Mouse (Mus musculus) adrenal gland, postnatal 10 days (tissue): ENCODE measurements at regions not wholly inside any gene's neighbourhood (a gene's known extent, or its start where the extent isn't known, plus 50 kb on each side); places are given as distances from the start of the nearest gene placed in this dataset.

Experiments used
- DNase-seq: peaks from one replicate; pipeline ENCODE4 v3.0.0; 2021; ENCODE audit warnings: mixed read lengths

DNA sequence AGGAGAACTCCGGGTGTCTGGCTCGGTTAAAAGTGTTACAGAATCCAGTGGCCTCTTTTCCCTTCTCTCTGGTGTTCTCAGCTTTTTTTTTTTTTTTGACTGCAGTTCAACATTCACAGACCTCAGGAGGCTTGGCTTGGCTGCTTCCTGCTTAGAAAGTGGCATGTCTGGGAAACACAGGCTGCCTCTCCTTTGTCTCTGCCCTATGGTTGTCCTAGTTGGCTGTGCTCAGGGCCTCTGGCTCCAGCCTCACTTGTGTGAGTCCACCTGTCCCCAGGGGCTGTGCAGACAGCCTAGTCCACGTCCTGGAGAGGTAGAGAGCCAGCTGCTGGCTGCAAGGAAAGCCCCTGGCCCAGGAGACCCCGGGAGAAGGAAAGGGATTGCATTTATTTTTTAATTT, 212.3 kb upstream of the Rbfox1 start:
- peak; percentile 78 for DNase-seq

DNA sequence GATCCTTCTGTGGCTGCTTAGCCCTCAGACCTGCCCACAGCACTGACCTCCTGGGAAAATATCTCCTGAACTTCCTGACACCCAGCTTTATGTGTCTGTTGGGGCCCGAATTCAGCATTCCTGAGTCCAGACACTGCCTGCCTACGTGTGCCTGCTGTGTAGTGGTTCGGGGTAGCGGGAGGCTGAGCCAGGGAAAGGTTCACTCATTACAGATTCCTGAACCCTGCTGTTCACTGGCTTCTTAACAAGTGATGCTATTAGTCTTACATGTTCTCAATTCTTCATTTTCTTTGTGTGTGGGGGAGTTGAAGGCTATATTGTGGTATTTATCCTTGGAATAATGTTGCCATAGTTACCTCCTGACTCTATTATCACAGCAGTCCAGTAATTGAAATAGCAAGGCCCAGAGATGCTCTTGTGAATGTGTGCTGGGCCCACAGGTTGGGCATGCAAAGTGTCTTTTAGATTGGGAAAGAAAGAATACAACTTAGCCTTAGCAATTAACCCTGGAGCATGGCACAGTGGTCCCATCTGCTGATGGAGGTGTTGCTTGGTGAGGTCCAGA, 216.7 kb upstream of the Rbfox1 start:
- no peak for DNase-seq

DNA sequence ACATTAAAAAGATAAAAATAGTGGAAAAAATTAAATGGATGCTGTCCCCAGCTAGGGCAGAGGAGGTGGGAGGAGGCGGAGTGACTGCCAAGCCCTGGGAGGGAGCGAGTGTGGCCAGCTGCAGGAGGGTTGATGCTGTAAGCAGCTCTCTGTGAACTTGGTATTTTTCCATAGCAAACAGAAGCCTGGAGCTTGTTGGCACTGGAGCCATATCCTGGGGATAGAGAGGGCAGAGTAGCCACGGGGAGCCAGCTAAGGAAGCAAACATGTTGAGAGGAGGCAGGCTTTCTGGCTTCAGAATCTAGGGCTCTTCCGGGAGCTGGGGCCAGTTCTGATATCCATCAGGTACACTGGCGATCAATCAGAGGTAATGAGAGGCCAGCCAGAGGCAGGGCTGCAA, 223.2 kb upstream of the Rbfox1 start:
- peak; percentile 46 for DNase-seq

DNA sequence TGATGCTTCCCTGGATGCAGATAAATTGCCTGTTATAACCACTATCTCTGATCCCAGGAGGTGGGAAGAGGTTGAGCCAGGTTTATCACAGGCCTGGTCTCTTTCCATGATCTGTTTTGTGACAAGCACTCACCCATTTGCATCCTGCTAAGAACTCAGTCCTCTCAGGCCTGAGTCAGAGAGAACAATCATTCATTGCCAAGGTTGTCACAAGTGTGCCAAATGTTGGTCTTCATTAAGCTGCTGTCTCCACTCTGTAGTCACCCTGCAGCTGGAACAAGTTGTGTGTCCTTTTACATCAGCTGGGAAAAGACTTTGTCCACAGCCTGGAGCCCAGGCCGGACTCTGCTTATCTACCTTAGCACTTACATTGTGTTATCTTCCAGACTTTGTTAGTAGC, 233.6 kb upstream of the Rbfox1 start:
- DNase-seq = peak; percentile 10

DNA sequence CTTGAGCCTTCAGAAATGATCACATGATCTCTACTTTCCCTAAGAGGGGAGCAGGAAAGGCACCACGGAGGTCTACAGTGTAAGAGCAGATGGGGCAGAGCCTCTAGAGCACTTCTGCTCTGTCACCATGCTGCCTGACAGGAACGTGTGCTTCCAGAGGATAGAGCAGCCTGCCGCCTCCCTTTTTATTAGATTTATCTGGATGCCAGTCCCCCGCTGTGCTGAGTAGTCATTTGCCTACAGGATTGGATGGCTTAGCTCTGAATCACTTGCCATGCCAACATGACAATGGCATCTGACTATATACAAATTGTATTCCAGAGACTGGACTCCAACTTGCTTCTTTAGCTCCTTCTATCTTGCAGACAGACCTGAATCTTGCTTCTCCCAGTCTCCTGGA, 234.2 kb upstream of the Rbfox1 start:
- DNase-seq = no peak

DNA sequence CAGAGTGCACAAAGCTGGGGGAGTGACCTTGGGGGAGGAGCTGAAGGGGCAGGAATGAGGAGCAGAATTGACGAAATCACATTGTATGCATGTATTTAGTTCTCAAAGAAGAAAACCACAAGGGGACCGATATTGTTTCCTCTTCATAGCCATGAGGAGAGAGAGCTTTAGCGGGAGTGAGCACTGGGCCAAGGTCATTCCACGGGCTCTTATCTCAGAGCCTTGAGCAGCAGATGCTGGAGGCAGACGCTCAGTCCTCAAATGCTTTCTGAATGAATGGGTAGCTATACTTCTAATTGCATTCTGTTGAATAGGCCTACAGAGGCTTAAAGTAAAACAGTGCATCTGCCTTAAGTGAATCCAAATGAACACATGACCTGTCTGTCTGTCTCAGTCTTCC, 245.2 kb upstream of the Rbfox1 start:
- peak; percentile 42 for DNase-seq

DNA sequence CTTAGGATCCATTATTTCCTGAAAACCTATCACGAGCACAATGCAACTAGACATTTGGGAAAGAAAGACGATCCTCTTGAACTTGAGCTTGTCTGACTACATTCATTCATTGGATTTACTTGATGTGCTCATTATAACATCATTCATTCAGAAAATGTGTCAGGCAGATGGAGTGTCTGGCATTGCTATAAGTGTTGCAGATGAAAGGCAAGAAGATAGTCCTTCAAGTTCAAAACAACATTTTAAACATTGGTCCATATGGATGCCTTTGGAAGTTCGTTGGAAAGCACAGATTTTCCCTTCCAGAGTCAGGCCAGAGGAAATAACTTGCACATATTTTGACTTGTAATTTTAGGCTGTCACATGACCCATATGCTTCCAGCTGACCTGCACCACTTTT, 255.2 kb upstream of the Rbfox1 start:
- no peak for DNase-seq

DNA sequence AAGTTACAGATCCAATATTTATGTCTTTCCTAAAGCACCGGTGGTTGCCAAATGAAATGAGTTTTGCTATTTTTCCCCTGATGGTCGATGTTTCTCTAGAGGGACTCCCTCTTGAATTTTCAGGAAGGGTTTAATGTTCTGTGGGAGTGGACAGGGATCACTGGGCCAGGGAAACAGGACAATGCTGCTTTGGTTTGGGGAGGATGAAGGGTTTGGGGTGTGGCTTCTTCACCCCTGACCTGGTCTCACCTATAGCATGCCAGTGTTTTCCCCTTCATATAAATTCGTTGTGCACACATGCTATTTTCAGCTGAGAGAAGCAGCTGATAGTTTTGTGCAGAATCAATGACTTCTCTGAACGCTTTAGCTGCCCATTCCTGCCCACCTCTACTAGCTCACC, 257.2 kb upstream of the Rbfox1 start:
- DNase-seq = no peak

DNA sequence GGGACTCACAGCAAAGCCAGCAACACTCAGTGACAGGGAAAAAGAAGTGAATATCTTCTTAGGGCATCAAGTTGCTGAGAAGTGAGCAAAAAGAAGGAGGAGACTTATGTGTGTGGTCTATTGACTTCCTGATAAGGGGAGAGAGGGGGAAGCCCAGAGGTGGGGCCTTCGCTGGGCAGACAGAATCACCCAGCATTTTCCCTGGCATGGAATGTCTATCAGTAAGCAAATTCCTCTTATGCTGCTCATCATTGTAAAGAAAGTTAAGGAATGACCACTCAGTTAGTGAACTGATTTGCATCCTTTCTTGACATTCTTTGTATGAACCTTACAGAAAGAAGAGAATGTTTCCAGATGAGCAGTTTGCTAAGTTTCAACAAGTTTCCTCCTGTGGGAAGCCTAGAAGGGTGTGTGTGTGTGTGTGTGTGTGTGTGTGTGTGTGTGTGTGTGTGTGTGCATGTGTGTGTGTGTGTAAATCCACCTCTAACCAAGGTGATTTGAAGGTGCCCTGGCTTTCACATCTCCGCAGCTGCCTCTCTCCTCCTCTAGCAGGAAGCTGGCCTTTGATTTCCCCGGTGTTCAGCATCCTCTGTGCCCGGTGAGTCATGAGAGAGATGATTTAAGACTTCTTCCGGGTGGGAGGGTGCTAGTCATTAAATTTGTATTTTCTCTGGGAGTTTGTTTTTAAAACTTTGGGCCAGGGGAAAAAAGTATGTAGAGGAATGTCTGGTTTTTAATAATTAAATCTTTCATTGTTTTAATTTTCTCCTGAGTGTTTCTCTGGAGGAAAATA, 257.8 kb upstream of the Rbfox1 start:
- peak; percentile 6 for DNase-seq

DNA sequence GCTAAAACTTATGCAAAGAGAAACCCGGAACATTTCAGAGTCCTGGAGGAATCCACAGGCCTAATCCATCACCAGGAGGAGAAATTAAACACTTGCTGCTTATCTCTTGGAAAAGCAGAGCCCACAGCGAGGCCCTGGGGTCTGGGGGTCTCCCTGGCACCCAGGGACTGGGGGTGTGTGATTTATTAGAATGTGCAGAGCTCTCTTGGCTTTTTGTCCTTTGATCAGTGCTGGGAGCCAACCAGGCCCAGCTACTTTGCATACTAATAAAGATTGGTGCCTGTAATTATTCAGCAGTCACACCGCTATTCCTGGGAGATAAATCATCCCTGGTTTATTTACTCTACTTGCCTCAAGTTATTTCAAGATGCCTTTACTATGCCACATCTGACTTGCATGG, 260.0 kb upstream of the Rbfox1 start:
- DNase-seq = no peak

DNA sequence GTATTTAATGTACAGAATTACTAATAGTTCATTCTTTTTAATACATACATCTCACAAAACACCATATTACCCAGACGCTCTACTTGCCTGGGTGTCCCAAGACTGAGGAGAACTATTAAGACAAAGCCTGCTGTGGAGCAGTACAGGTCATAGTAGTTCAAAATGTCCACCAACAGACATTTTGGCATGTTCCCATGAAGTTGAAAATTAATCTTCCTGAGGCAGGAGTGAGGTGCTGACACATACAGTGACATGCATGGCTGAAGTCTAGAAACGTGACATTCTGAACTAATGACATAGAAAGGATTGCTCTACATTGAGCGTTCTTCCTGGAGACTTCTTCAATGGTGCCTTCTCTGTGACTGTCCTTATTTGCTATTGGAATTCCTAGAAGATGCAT, 264.6 kb upstream of the Rbfox1 start:
- DNase-seq = no peak

DNA sequence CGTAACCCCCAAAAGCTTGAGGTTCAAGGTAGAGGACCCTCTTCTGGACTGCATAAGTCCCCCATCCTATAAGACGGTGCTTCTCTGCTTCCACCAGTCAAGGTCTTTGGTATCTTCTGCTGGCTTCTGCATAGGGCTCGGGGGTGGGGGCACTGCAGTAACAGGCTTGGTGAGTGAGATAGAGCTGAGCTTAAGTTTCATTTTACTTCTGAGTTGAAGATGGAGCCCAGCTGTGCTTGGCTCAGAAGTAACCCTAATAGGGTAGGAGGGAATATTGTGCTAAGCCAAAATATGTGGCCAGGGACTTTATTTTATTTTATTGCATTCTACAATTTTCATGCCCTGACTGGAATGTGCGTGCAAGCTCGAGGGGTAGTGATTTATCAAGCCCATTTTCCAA, 268.8 kb upstream of the Rbfox1 start:
- DNase-seq = no peak

DNA sequence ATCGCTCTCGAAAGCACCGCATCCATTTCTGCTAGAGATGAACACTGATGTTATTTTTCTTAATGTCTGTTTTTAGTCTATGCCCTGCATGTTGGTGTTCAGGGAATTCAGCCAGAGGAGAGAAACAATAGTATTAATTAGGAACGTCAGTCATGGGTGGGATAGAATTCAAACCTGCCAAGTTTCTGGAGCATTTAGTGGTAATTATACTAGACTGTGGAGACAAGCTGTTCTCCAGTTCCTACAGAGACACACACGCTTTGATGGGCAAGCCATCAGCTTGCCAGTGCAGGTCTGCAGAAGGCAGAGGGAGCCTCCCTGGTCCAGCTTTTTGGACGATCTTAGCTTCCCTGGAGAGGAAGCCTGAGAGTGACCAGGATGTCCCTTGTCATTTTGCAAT, 289.8 kb upstream of the Rbfox1 start:
- DNase-seq = no peak

DNA sequence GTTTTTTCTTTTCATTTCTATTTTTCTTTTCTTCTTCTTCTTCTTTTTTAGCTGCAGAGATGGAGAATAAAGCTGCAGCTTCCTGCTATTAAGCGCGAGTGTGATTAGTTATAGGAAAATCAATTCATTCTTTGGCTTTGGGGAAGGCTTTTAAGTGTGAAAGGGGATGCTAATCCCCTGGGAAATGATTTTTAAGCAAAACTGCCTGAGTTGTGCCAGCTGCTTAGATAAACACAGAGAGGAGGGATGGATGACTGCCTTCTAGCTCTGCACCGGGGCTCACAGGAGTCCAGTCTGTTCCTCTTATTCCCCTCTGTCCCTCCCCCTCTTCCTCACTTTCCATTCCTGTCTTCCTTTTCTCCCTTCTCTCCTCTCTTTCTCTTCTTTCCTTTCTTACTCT, 306.8 kb upstream of the Rbfox1 start:
- no peak for DNase-seq

DNA sequence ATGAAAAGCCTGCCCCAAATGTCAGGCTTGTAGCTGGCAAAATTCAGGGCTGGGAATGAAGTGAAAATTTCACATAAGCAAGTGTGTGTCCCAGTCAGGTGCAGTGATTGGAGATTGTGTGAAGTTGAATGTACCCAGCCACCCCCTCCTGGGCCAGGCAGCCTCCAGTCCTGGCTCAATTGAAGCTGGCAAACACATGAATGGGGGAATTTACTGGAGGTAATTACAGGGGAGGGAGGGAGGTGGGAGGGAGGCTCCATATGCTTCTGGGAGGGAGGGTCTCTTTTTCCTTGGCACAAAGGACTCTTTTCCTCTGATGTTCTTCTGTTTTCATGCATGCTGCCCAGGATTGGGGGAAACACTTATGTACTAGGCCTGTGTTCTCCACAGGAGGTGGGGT, 312.4 kb upstream of the Rbfox1 start:
- DNase-seq = no peak

DNA sequence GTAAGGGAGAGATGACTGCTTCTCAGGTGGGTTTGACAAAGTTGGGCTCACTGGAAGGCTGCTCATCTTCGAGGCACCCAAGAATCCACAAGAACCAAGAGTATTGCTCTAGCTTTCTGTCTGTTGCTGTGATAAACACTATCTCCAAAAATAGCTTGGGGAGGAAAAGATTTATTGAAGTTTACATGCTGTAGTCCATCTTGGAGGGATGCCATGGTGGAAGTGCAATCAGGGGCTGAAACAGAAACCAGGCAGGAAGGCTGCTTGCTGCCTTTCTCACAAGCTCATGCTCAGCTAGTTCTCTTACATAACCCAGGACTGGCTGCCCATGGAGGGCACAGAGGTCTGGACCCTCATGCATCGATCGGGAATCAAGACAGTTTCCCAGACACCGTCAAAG, 314.5 kb upstream of the Rbfox1 start:
- DNase-seq = peak; percentile 8

DNA sequence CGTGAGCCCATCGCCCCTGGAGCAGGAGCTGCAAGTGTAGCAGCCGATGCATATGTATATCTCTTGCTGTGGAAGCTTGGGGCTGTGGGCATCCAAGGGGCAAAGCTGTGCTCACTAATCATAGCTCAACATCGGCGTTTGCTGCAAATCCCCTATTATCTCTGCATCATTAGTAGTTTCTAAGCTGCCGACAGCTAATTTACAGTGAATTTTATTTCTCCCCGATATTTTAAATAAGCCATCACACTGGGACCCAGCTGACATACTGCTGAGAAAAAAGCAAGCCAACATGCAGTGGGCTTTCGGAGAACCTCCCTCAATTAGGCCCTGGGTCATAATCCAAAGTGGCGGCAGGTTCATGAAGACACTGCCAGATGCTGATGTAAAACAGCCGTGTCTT, 313.3 kb upstream of the Eef2kmt start:
- DNase-seq = no peak

DNA sequence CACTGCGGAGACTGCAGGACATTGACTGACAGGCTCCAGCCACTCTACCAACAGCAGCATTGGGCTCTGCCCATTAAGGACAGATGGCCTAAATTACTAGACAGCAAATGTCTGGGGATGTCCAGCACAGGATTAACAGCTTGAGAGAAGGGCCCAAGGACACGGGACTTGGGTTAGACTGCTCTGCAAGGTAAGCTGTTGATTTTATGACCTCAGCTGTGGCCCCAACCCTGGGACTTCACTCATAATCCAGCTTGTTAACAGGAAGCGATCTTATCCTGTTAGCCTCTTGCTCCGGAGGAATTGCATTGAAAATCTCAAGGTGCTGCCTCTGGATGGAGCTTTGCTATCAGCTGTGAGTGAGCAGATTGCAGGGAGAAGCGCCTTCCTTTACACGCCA, 293.2 kb upstream of the Eef2kmt start:
- DNase-seq = no peak

DNA sequence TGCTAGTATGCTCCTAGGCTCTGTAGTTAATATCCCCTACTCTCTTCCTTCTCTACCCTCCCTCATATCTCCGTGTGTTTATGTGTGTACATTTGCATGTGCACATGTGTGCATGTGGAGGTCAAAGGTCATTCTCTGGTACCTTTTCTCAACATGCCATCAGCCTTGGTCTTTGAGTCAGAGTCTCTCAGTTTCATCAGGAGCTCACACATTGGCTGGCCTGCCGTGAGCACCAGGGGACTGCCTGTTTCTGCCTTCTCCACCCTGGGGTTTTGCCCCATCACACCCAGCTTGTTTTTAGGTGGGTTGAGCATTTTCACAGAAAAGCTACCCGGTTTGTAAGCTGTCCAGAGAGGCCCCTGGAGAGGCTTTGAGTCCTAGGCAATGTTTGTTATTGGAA, 292.8 kb upstream of the Eef2kmt start:
- no peak for DNase-seq

DNA sequence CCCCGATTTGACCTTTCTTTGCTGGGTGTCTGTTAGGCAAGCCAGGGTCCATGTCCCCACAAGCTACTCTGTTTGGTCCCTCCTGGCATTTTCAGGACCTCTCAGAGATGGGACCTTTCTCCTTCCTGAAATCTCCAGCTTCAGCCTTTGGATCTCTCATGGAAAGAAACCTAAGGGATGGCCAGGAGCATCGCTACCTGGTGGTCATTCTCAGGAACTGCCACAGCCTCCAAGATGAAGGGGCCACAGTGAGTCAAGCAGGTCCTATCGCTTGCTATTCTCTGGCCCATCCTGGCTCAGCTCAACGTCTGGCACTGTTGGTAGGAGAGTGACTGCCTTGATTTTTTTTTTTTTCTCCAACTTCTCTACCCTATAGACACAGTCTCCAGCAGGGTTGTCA, 291.0 kb upstream of the Eef2kmt start:
- DNase-seq = no peak

DNA sequence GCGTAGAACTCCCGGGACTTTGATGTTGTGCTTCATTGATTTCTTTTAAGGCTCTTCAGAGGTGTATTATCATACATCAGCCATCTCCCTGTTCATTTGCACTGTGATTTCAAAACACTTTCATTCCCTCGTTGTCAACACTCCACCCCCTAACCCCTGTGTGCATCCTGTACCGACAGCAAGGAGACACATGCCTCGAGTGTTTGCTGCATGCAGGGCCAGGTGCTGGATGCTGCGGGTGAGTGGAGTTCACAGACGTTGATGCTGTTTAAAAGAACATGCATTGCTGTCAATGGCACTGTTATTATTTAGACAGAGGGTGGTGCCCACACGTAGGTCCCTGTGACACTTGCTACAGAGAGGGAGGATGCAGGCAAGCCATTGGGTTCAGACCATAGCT, 290.0 kb upstream of the Eef2kmt start:
- DNase-seq = no peak

DNA sequence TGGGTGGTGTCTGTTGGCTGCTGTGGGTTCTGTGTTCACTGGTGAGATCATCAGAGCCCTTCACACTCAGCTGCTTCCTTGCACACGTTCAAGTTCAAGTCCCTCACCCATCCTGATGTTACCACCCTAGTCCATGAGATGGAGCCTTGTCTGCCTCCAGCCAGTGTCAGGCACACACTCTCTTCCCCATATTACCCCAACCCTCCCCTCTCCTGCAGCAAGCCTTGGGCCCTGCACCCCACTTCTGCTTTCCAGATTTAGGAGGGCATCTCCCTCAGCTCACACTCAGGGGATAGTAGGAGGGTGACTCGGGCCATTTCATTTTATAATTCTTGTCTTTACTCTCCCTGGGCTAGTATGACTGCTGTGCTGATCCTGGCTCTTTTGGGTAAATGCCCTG, 288.7 kb upstream of the Eef2kmt start:
- DNase-seq = no peak

DNA sequence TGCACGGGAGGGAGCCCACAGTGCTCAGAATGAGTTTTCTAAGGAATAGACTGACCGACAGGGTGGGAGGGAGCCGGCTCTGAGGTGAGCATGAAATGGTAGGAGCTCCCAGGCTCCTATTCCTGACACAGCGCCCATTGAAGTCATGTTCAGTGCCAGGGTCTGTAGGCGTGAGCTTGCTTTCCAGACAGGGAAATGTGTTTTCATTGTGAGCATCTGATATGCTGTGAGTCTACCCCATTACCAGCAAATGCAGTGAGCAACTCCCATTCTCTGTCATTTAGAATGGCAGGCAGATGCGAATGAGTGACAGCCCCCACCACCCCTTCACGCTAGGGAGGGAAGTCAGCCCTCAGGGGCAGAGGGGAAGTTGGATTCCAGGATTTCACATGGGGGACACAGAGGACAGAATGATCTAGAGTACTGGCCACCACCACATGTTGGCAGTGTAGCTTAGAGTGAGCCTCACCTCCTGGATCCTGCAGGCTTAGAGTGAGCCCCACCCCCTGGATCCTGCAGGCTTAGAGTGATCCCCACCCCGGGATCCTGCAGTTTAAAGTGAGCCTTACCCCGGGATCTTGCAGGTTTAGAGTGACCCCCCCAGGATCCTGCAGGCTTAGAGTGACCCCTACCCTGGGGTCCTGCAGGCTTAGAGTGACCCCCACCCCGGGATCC, 283.2 kb upstream of the Eef2kmt start:
- no peak for DNase-seq
